Mouse (Mus musculus) hindbrain, embryonic 14.5 days (tissue): ENCODE data around the gene Gatd1. TPM values are rescaled to one million over a fixed set of nuclear protein-coding genes. Genes with fewer than 3 reads are reported as not detected.
"Not testable (repeated sequence)": the region's sequence is repeated elsewhere in the genome, so short reads cannot be mapped to it uniquely, and the experiment has no call there.

Experiments used
- ATAC-seq: fragments of 200-750 bp; cut with Nextera tagmentation; 2 replicates; pipeline ENCODE4 v1.8.0; 2017; ENCODE audit warnings: moderate number of reproducible peaks, mild to moderate bottlenecking, moderate TSS enrichment, moderate library complexity; ENCODE audit not compliant: low FRiP score
- DNase-seq: peaks from one replicate; pipeline ENCODE4 v3.0.0-alpha.2; 2015; ENCODE audit warnings: low spot score
- H3K27ac ChIP-seq: fragments of 300-500 bp; sonication (generic); 2 replicates; pipeline ENCODE4 v1.5.1; 2014; ENCODE audit warnings: mild to moderate bottlenecking, moderate library complexity
- H3K27me3 ChIP-seq: fragments of 300-500 bp; sonication (generic); 2 replicates; pipeline ENCODE4 v1.6.1; 2014; ENCODE audit warnings: mild to moderate bottlenecking, low read length, mixed read lengths; ENCODE audit not compliant: control insufficient read depth, insufficient read depth
- H3K36me3 ChIP-seq: fragments of 300-500 bp; sonication (generic); replicated peaks from 2 replicates; pipeline ENCODE4 v1.6.1; 2014; ENCODE audit not compliant: control insufficient read depth, insufficient read depth
- H3K4me1 ChIP-seq: fragments of 300-500 bp; sonication (generic); replicated peaks from 2 replicates; pipeline ENCODE4 v1.6.1; 2014; ENCODE audit warnings: antibody characterized with exemption, low read length, mixed read lengths; ENCODE audit not compliant: control insufficient read depth, insufficient read depth
- H3K4me2 ChIP-seq: fragments of 300-500 bp; sonication (generic); replicated peaks from 2 replicates; pipeline ENCODE4 v1.6.1; 2014; ENCODE audit warnings: mild to moderate bottlenecking, moderate library complexity
- H3K4me3 ChIP-seq: fragments of 300-500 bp; sonication (generic); replicated peaks from 2 replicates; pipeline ENCODE4 v1.5.1; 2014; ENCODE audit warnings: mild to moderate bottlenecking, low read length
- H3K9ac ChIP-seq: fragments of 300-500 bp; sonication (generic); 2 replicates; pipeline ENCODE4 v1.6.1; 2014
- H3K9me3 ChIP-seq: fragments of 300-500 bp; sonication (generic); 2 replicates; pipeline ENCODE4 v1.6.1; 2016; ENCODE audit warnings: low read length; ENCODE audit not compliant: control insufficient read depth
- WGBS: fragments of 180-500 bp; shearing (Covaris S2); extraction: QIAGEN DNeasy Blood & Tissue Kit; methylation state at CpG from one replicate; pipeline ENCODE4 v1.1.7; 2014; 5-methylcytosine and 5-hydroxymethylcytosine counted together
- polyA plus RNA-seq: library from polyadenylated mRNA; unstranded; fragments of >200 nt; fragmentation: Nextera tagmentation; extraction: Ambion mirVana; gene quantifications from 2 replicates; pipeline ENCODE4 v1.2.1, GENCODE M21; 2014

The Gatd1 gene
- polyA plus RNA-seq, 1 experiment from 2014 or later: 43.4 TPM

GRCm38 (mm10) chr7:141457236-141457635 is 43.3 kb upstream of the Gatd1 start:
- no peak for ATAC-seq
- no peak overlapping the region for H3K9ac ChIP-seq
- no peaks in the 10 kb centered on the region for H3K9me3 ChIP-seq
- H3K4me1 ChIP-seq: peaks cover 11% of the 10 kb centered on the region; the same call in 1 of the 2 replicates
- no peak overlapping the region for H3K27ac ChIP-seq
- H3K36me3 ChIP-seq: peaks cover 13% of the 10 kb centered on the region
- no peak for DNase-seq
- 95% methylated on average over 14 of the region's 14 CpGs for WGBS
- no peak overlapping the region for H3K4me2 ChIP-seq
- no peak overlapping the region for H3K4me3 ChIP-seq
- H3K27me3 ChIP-seq: peaks cover 28% of the 10 kb centered on the region

GRCm38 (mm10) chr7:141456739-141457138 is 42.8 kb upstream of the Gatd1 start:
- peak overlapping the region; percentile 76; the same call in 1 of the 2 replicates for H3K4me2 ChIP-seq

GRCm38 (mm10) chr7:141455610-141456314 is 41.8 kb upstream of the Gatd1 start:
- H3K4me3 ChIP-seq: peak overlapping the region; percentile 48
- peak overlapping the region; percentile 66 for H3K9ac ChIP-seq
- H3K27ac ChIP-seq: peak overlapping the region; percentile 40
- H3K4me1 ChIP-seq: peaks cover 11% of the 10 kb centered on the region; the same call in 1 of the 2 replicates
- WGBS: 2% methylated on average over 23 of the region's 23 CpGs
- peaks cover 28% of the 10 kb centered on the region for H3K36me3 ChIP-seq
- H3K9me3 ChIP-seq: no peaks in the 10 kb centered on the region
- H3K4me2 ChIP-seq: peak overlapping the region; percentile 76
- ATAC-seq (peak; percentile 37; the same call in 1 of the 2 replicates), DNase-seq (no peak)
- H3K27me3 ChIP-seq: peaks cover 13% of the 10 kb centered on the region

More at GRCm38 (mm10) chr7:141456739-141457138, 42.8 kb upstream of the Gatd1 start:
- Histone ChIP-seq H3K27ac (no peak overlapping the region), H3K4me3 (no peak overlapping the region), H3K9ac (no peak overlapping the region), H3K36me3 (peaks cover 18% of the 10 kb centered on the region), H3K27me3 (peaks cover 23% of the 10 kb centered on the region), H3K9me3 (no peaks in the 10 kb centered on the region), H3K4me1 (peaks cover 11% of the 10 kb centered on the region; the same call in 1 of the 2 replicates)
- 91% methylated on average over 6 of the region's 6 CpGs for WGBS
- DNase-seq: no peak
- ATAC-seq: no peak

GRCm38 (mm10) chr7:141454967-141455551 is 41.1 kb upstream of the Gatd1 start, which contains the start of gene Pnpla2:
Gene Pnpla2, plus strand, starts transcription at chr7:141455198.
- DNase-seq: peak; percentile 80
- peak; percentile 73 for ATAC-seq
- Histone ChIP-seq H3K27ac (peak within 1 kb of the TSS; percentile 40), H3K9ac (peak within 1 kb of the TSS; percentile 66), H3K4me3 (peak within 1 kb of the TSS; percentile 48), H3K27me3 (peaks cover 6% of the 10 kb centered on the region), H3K36me3 (peaks cover 35% of the 10 kb centered on the region), H3K4me2 (peak within 1 kb of the TSS; percentile 76), H3K4me1 (peaks cover 11% of the 10 kb centered on the region; the same call in 1 of the 2 replicates), H3K9me3 (no peaks in the 10 kb centered on the region)
- under 1% methylated on average over 45 of the region's 45 CpGs for WGBS

- Histone ChIP-seq H3K4me3 (no peak overlapping the region), H3K4me2 (no peak overlapping the region), H3K4me1 (peaks cover 13% of the 10 kb centered on the region), H3K27ac (no peak overlapping the region), H3K9me3 (no peaks in the 10 kb centered on the region), H3K9ac (no peak overlapping the region), H3K27me3 (no peaks in the 10 kb centered on the region), H3K36me3 (peaks cover 38% of the 10 kb centered on the region)
- 84% methylated on average over 2 of the region's 2 CpGs for WGBS
- ATAC-seq (no peak), DNase-seq (no peak)
Measured at GRCm38 (mm10) chr7:141453636-141454035, 39.7 kb upstream of the Gatd1 start.

GRCm38 (mm10) chr7:141451928-141452327 is 38.0 kb upstream of the Gatd1 start:
- Histone ChIP-seq H3K36me3 (peaks cover 40% of the 10 kb centered on the region), H3K9ac (no peak overlapping the region), H3K4me1 (peaks cover 20% of the 10 kb centered on the region), H3K27ac (no peak overlapping the region), H3K4me3 (no peak overlapping the region), H3K9me3 (no peaks in the 10 kb centered on the region), H3K27me3 (no peaks in the 10 kb centered on the region), H3K4me2 (no peak overlapping the region)
- DNase-seq (no peak), ATAC-seq (no peak)

GRCm38 (mm10) chr7:141447110-141447991 is 33.4 kb upstream of the Gatd1 start, which contains the start of gene Rplp2:
Gene Rplp2, plus strand, starts transcription at chr7:141447370.
- H3K4me3 ChIP-seq: peak within 1 kb of the TSS; percentile 83
- peak within 1 kb of the TSS; percentile 94 for H3K9ac ChIP-seq
- no peaks in the 10 kb centered on the region for H3K9me3 ChIP-seq
- no peaks in the 10 kb centered on the region for H3K27me3 ChIP-seq
- peak; percentile 93 for ATAC-seq
- peaks cover 27% of the 10 kb centered on the region for H3K4me1 ChIP-seq
- H3K4me2 ChIP-seq: peak within 1 kb of the TSS; percentile 75
- under 1% methylated on average over 63 of the region's 63 CpGs for WGBS
- H3K36me3 ChIP-seq: peaks cover 39% of the 10 kb centered on the region
- DNase-seq: peak; percentile 94
- H3K27ac ChIP-seq: peak within 1 kb of the TSS; percentile 97

GRCm38 (mm10) chr7:141446374-141446773 is 32.4 kb upstream of the Gatd1 start:
- Histone ChIP-seq H3K4me3 (peak overlapping the region; percentile 83; the same call in 1 of the 2 replicates), H3K4me2 (peak overlapping the region; percentile 75; the same call in 1 of the 2 replicates), H3K4me1 (peaks cover 27% of the 10 kb centered on the region), H3K36me3 (peaks cover 30% of the 10 kb centered on the region)
- WGBS: 86% methylated on average over 3 of the region's 3 CpGs
- not testable (repeated sequence) for H3K27me3 ChIP-seq, DNase-seq, H3K9me3 ChIP-seq, ATAC-seq, H3K27ac ChIP-seq, H3K9ac ChIP-seq
